Mouse (Mus musculus) heart, postnatal 0 days (tissue): ENCODE measurements around the gene Zfp526. TPM values are rescaled to one million over a fixed set of nuclear protein-coding genes. Genes with fewer than 3 reads are reported as not detected.

Experiments used
- ATAC-seq: fragments of 200-750 bp; cut with Nextera tagmentation; 2 replicates; pipeline ENCODE4 v1.8.0; 2017; ENCODE audit warnings: low read depth, moderate number of reproducible peaks, moderate library complexity; ENCODE audit not compliant: insufficient read depth
- DNase-seq: peaks from one replicate; pipeline ENCODE4 v3.0.0-alpha.2; 2016; ENCODE audit warnings: low spot score
- H3K27ac ChIP-seq: fragments of 300-500 bp; sonication (generic); 2 replicates; pipeline ENCODE4 v1.5.1; 2014; ENCODE audit warnings: low read depth, mild to moderate bottlenecking
- H3K27me3 ChIP-seq: fragments of 300-500 bp; sonication (generic); 2 replicates; pipeline ENCODE4 v1.6.1; 2014; ENCODE audit warnings: low read length, mixed read lengths; ENCODE audit not compliant: control insufficient read depth, insufficient read depth
- H3K36me3 ChIP-seq: fragments of 300-500 bp; sonication (generic); replicated peaks from 2 replicates; pipeline ENCODE4 v1.6.1; 2014; ENCODE audit warnings: low read length, mixed read lengths; ENCODE audit not compliant: control insufficient read depth, insufficient read depth
- H3K4me1 ChIP-seq: fragments of 300-500 bp; sonication (generic); 2 replicates; pipeline ENCODE4 v1.6.1; 2014; ENCODE audit warnings: antibody characterized with exemption; ENCODE audit not compliant: control insufficient read depth, insufficient read depth
- H3K4me2 ChIP-seq: fragments of 300-500 bp; sonication (generic); 2 replicates; pipeline ENCODE4 v1.6.1; 2014; ENCODE audit warnings: low read depth, mild to moderate bottlenecking, low read length, moderate library complexity
- H3K4me3 ChIP-seq: fragments of 300-500 bp; sonication (generic); 2 replicates; pipeline ENCODE4 v1.5.1; 2014; ENCODE audit warnings: low read depth, low read length
- H3K9ac ChIP-seq: fragments of 300-500 bp; sonication (generic); replicated peaks from 2 replicates; pipeline ENCODE4 v1.6.1; 2014; ENCODE audit warnings: low read depth, low read length, mixed read lengths
- H3K9me3 ChIP-seq: fragments of 300-500 bp; sonication (generic); replicated peaks from 2 replicates; pipeline ENCODE4 v1.6.1; 2016; ENCODE audit warnings: low read length; ENCODE audit not compliant: control insufficient read depth
- CTCF ChIP-seq: IDR thresholded peaks from 2 replicates; pipeline ENCODE4 v1.5.1; 2016; ENCODE audit warnings: antibody characterized with exemption, control low read depth, low read depth
- EP300 ChIP-seq: IDR thresholded peaks from 2 replicates; pipeline ENCODE4 v1.6.1; 2016; ENCODE audit warnings: antibody characterized with exemption, low read depth
- WGBS: fragments of 180-500 bp; shearing (Covaris S2); extraction: QIAGEN DNeasy Blood & Tissue Kit; methylation state at CpG from one replicate; pipeline ENCODE4 v1.1.7; 2014; 5-methylcytosine and 5-hydroxymethylcytosine counted together
- polyA plus RNA-seq: library from polyadenylated mRNA; unstranded; fragments of >200 nt; fragmentation: Nextera tagmentation; extraction: Ambion mirVana; gene quantifications from 2 replicates; pipeline ENCODE4 v1.2.1, GENCODE M21; 2015
- total RNA-seq: library from RNA; depleted of rRNA; stranded (reverse); fragments of >200 nt; gene quantifications from 2 replicates; pipeline ENCODE4 v1.2.3, GENCODE M21; 2014; ENCODE audit warnings: low replicate concordance

The Zfp526 gene
- total and polyA plus RNA-seq, 2 experiments from 2014 or later, result 1.2 to 6.8 TPM

DNA sequence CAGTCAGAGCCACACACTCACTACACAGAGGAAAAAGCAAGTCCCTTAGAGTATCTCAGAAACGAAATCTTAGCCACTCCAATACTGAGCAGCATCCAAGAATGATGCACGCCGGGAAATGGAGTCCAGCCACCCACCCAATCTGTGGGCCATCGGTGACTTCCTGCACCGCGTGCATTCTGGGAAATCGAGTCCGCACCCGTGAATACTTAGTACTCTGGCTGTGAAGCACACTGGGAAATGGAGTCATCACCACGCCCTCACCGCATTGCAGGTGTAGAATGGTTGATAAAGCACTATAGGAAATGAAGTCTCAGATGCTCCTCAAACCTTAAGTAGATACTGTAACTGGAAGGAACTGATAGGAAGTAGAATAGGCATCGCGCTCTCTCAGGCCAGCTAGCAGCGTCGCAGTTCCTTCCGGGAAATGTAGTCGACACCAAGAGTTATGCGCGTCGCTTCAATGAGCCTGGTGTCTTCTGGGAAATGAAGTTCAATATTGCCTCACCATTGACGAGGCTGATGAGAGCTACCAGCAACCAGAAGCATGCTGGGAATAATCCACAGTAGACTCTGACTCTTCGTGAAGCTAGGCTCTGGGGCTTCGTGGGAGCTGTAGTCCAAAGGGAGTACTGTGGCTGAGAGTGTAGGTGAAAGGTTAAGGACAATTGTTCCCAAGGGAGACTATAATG is 16.9 kb downstream of the Zfp526 start:
- H3K36me3 ChIP-seq, result peaks cover 17% of the 10 kb centered on the region
- peak overlapping the region; percentile 69 for H3K4me2 ChIP-seq
- H3K4me1 ChIP-seq, result peaks cover 16% of the 10 kb centered on the region
- no peak for TF ChIP-seq CTCF
- TF ChIP-seq EP300, result 0 out of 2 replicates have a peak, but pooled peaks have one; percentile 21
- H3K9me3 ChIP-seq, result no peaks in the 10 kb centered on the region
- peak overlapping the region; percentile 90 for H3K4me3 ChIP-seq
- no peaks in the 10 kb centered on the region for H3K27me3 ChIP-seq
- peak overlapping the region; percentile 95 for H3K27ac ChIP-seq
- WGBS, result under 1% methylated on average over 23 of the region's 23 CpGs
- peak; percentile 98 for DNase-seq
- ATAC-seq, result peak; percentile 85
- peak overlapping the region; percentile 97; the same call in 1 of the 2 replicates for H3K9ac ChIP-seq

DNA sequence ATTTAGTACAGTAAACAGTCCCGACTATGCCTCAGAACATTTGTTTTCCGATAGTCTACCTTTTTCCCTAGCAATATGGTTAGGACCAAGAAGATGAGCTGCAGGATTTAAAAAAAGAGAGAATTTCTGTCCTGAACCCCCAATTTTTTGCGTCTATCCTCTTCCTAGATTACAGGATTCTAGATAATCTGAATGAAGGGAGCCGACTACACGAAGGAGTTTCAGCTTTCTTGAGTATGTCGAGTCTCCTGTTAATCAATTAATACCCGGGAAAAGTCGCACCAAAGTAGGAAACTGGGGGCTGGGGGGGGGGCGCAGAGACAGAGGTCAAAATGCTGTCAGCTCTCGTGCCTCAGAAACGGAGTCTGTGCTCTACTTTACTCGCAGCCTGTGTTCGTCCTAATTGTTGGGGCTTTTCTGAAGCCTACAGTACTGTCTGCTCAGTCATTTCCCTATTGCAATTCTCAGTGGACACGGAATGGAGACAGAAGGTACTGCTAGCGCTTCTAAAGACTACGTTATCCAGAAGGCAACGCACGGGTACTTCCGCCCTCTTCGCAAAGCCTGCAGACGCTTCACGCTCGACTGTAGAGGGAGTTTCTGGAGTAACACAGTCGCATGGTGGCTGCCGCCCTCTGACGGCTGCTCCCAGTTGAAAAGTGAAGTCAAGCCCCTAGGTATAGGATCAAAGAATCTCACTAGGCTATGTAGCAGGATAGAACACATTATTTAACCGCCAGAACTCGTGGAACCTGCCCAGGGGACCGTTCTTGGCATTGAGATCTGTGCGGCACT is 17.8 kb downstream of the Zfp526 start:
- peaks cover 16% of the 10 kb centered on the region for H3K4me1 ChIP-seq
- H3K27me3 ChIP-seq, result no peaks in the 10 kb centered on the region
- peak overlapping the region; percentile 90 for H3K4me3 ChIP-seq
- 2% methylated on average over 30 of the region's 30 CpGs for WGBS
- H3K27ac ChIP-seq, result peak overlapping the region; percentile 95
- H3K9ac ChIP-seq, result peak overlapping the region; percentile 40; the same call in 1 of the 2 replicates
- peak; percentile 13 for TF ChIP-seq EP300
- TF ChIP-seq CTCF, result peak; percentile 74
- ATAC-seq (peak; percentile 53), DNase-seq (peak; percentile 96)
- no peaks in the 10 kb centered on the region for H3K9me3 ChIP-seq
- H3K36me3 ChIP-seq, result peaks cover 15% of the 10 kb centered on the region
- peak overlapping the region; percentile 69 for H3K4me2 ChIP-seq

DNA sequence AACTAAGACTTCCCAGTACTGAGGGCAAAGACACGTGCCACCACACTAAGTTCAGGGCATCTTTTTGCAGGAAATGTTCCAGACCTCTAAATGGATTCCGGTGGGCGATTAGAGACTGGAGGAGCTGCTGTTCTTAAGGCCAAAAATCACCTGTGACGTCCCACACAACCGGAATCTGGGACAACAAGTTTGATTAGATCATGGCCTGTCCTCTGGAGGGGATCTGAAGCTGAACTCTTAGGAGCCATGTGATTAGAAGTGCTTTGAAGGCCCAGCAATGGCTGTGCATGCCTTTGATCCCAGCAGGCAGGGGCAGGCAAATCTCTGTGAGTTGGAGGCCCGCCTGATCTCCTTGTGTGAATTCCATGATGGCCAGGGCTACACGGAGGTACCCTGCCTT is 19.4 kb downstream of the Zfp526 start:
- H3K9me3 ChIP-seq, result no peaks in the 10 kb centered on the region
- no peak overlapping the region for H3K4me3 ChIP-seq
- ATAC-seq, result no peak
- TF ChIP-seq EP300 (no peak), CTCF (no peak)
- no peak overlapping the region for H3K9ac ChIP-seq
- no peaks in the 10 kb centered on the region for H3K27me3 ChIP-seq
- DNase-seq, result no peak
- H3K36me3 ChIP-seq, result peaks cover 31% of the 10 kb centered on the region
- H3K4me2 ChIP-seq, result no peak overlapping the region
- peaks cover 19% of the 10 kb centered on the region for H3K4me1 ChIP-seq
- no peak overlapping the region for H3K27ac ChIP-seq
- WGBS, result 59% methylated on average over 7 of the region's 7 CpGs

DNA sequence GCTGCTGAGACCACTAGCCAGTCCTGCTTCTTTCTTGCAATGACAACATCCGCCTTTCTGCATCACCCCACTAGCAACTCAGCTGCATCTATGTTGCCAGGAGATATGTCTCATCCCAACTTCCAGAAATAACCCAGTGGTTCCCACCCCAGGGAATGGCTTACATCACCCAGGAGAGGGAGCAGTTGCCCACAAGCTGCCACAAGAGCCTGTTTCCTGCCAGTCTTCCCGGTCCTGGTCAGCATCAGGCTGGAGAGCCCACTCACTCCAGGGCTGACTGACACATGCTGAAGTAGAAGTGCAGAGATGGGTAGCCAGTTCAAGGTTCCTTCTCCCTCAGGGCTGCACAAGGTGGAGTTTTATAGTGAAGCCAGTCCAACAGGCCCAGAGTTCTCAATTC is 19.8 kb downstream of the Zfp526 start:
- H3K9me3 ChIP-seq, result no peaks in the 10 kb centered on the region
- H3K36me3 ChIP-seq, result peaks cover 35% of the 10 kb centered on the region
- no peak overlapping the region for H3K4me2 ChIP-seq
- DNase-seq (peak; percentile 83), ATAC-seq (no peak; the same call in 1 of the 2 replicates)
- no peaks in the 10 kb centered on the region for H3K27me3 ChIP-seq
- H3K4me1 ChIP-seq, result peaks cover 19% of the 10 kb centered on the region
- peak overlapping the region; percentile 40 for H3K27ac ChIP-seq
- TF ChIP-seq CTCF (peak; percentile 87), EP300 (no peak; the same call in 1 of the 2 replicates)
- no peak overlapping the region for H3K4me3 ChIP-seq
- WGBS, result 24% methylated on average over 2 of the region's 2 CpGs
- no peak overlapping the region for H3K9ac ChIP-seq

DNA sequence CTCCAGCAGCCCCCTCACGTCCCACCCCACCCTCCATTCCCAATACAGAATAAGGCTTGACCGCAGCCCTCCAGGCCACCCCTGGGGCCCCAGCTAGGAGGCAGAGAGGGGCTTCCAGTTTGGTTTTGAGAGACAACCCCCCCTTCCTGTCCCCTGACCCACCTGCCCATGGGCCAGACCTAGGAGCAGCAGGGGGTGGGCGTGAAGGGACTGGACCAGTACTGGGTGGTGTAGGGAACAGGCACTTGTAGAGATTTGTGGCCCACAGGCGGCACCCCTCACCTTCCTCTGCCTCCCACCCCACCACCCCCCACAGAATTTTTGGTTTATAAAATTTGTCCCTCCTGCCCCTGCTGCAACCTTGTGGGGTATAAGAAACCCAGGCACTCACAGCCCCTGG is 22.1 kb downstream of the Zfp526 start:
- peaks cover 32% of the 10 kb centered on the region for H3K4me1 ChIP-seq
- H3K4me3 ChIP-seq, result no peak overlapping the region
- H3K27me3 ChIP-seq, result no peaks in the 10 kb centered on the region
- ATAC-seq (no peak), DNase-seq (no peak)
- TF ChIP-seq EP300, result no peak
- peaks cover 35% of the 10 kb centered on the region for H3K36me3 ChIP-seq
- no peak overlapping the region for H3K27ac ChIP-seq
- no peak overlapping the region for H3K9ac ChIP-seq
- H3K4me2 ChIP-seq, result no peak overlapping the region
- no peaks in the 10 kb centered on the region for H3K9me3 ChIP-seq
- WGBS, result 85% methylated on average over 4 of the region's 4 CpGs
